Mouse (Mus musculus) heart, postnatal 0 days (tissue): ENCODE measurements at regions not wholly inside any gene's neighbourhood (a gene's known extent, or its start where the extent isn't known, plus 50 kb on each side); places are given as distances from the start of the nearest gene placed in this dataset.

Experiments used
- ATAC-seq: fragments of 200-750 bp; cut with Nextera tagmentation; 2 replicates; pipeline ENCODE4 v1.8.0; 2017; ENCODE audit warnings: low read depth, moderate number of reproducible peaks, moderate library complexity; ENCODE audit not compliant: insufficient read depth
- DNase-seq: peaks from one replicate; pipeline ENCODE4 v3.0.0-alpha.2; 2016; ENCODE audit warnings: low spot score
- H3K27ac ChIP-seq: fragments of 300-500 bp; sonication (generic); 2 replicates; pipeline ENCODE4 v1.5.1; 2014; ENCODE audit warnings: low read depth, mild to moderate bottlenecking
- H3K27me3 ChIP-seq: fragments of 300-500 bp; sonication (generic); 2 replicates; pipeline ENCODE4 v1.6.1; 2014; ENCODE audit warnings: low read length, mixed read lengths; ENCODE audit not compliant: control insufficient read depth, insufficient read depth
- H3K36me3 ChIP-seq: fragments of 300-500 bp; sonication (generic); replicated peaks from 2 replicates; pipeline ENCODE4 v1.6.1; 2014; ENCODE audit warnings: low read length, mixed read lengths; ENCODE audit not compliant: control insufficient read depth, insufficient read depth
- H3K4me1 ChIP-seq: fragments of 300-500 bp; sonication (generic); 2 replicates; pipeline ENCODE4 v1.6.1; 2014; ENCODE audit warnings: antibody characterized with exemption; ENCODE audit not compliant: control insufficient read depth, insufficient read depth
- H3K4me2 ChIP-seq: fragments of 300-500 bp; sonication (generic); 2 replicates; pipeline ENCODE4 v1.6.1; 2014; ENCODE audit warnings: low read depth, mild to moderate bottlenecking, low read length, moderate library complexity
- H3K4me3 ChIP-seq: fragments of 300-500 bp; sonication (generic); 2 replicates; pipeline ENCODE4 v1.5.1; 2014; ENCODE audit warnings: low read depth, low read length
- H3K9ac ChIP-seq: fragments of 300-500 bp; sonication (generic); replicated peaks from 2 replicates; pipeline ENCODE4 v1.6.1; 2014; ENCODE audit warnings: low read depth, low read length, mixed read lengths
- H3K9me3 ChIP-seq: fragments of 300-500 bp; sonication (generic); replicated peaks from 2 replicates; pipeline ENCODE4 v1.6.1; 2016; ENCODE audit warnings: low read length; ENCODE audit not compliant: control insufficient read depth
- CTCF ChIP-seq: IDR thresholded peaks from 2 replicates; pipeline ENCODE4 v1.5.1; 2016; ENCODE audit warnings: antibody characterized with exemption, control low read depth, low read depth
- EP300 ChIP-seq: IDR thresholded peaks from 2 replicates; pipeline ENCODE4 v1.6.1; 2016; ENCODE audit warnings: antibody characterized with exemption, low read depth
- WGBS: fragments of 180-500 bp; shearing (Covaris S2); extraction: QIAGEN DNeasy Blood & Tissue Kit; methylation state at CpG from one replicate; pipeline ENCODE4 v1.1.7; 2014; 5-methylcytosine and 5-hydroxymethylcytosine counted together

GRCm38 (mm10) chr10:119043069-119043468 is 173.1 kb upstream of the Dyrk2 start:
- no peaks in the 10 kb centered on the region for H3K27me3 ChIP-seq

GRCm38 (mm10) chr10:119040205-119040604 is 170.2 kb upstream of the Dyrk2 start:
- peak overlapping the region; percentile 33; the same call in 1 of the 2 replicates for H3K27ac ChIP-seq

More at GRCm38 (mm10) chr10:119043069-119043468, 173.1 kb upstream of the Dyrk2 start:
- DNase-seq = no peak
- Histone ChIP-seq H3K9me3 (no peaks in the 10 kb centered on the region), H3K27ac (no peak overlapping the region), H3K4me2 (no peak overlapping the region), H3K4me3 (no peak overlapping the region), H3K9ac (no peak overlapping the region), H3K4me1 (peaks cover 16% of the 10 kb centered on the region), H3K36me3 (no peaks in the 10 kb centered on the region)
- 86% methylated on average over 7 of the region's 7 CpGs for WGBS
- ATAC-seq = no peak
- TF ChIP-seq CTCF (no peak), EP300 (no peak)

GRCm38 (mm10) chr10:119039732-119040131 is 169.7 kb upstream of the Dyrk2 start:
- 15% methylated on average over 3 of the region's 3 CpGs for WGBS
- no peaks in the 10 kb centered on the region for H3K36me3 ChIP-seq
- peak; percentile 70 for DNase-seq
- H3K27me3 ChIP-seq = no peaks in the 10 kb centered on the region
- H3K4me1 ChIP-seq = peaks cover 16% of the 10 kb centered on the region
- H3K4me2 ChIP-seq = no peak overlapping the region
- no peak overlapping the region for H3K4me3 ChIP-seq
- no peak for TF ChIP-seq CTCF
- TF ChIP-seq EP300 = no peak
- peak; percentile 53; the same call in 1 of the 2 replicates for ATAC-seq
- peak overlapping the region; percentile 33 for H3K27ac ChIP-seq
- no peak overlapping the region for H3K9ac ChIP-seq
- H3K9me3 ChIP-seq = no peaks in the 10 kb centered on the region

More at GRCm38 (mm10) chr10:119040205-119040604, 170.2 kb upstream of the Dyrk2 start:
- Histone ChIP-seq H3K27me3 (no peaks in the 10 kb centered on the region), H3K4me1 (peaks cover 16% of the 10 kb centered on the region), H3K4me3 (no peak overlapping the region), H3K9ac (no peak overlapping the region), H3K36me3 (no peaks in the 10 kb centered on the region), H3K4me2 (no peak overlapping the region), H3K9me3 (no peaks in the 10 kb centered on the region)
- WGBS = 25% methylated on average over 4 of the region's 4 CpGs
- ATAC-seq = peak; percentile 69; the same call in 1 of the 2 replicates
- DNase-seq = no peak
- TF ChIP-seq CTCF (no peak), EP300 (no peak)

GRCm38 (mm10) chr10:119038991-119039390 is 169.0 kb upstream of the Dyrk2 start:
- TF ChIP-seq EP300 (no peak), CTCF (no peak)
- Histone ChIP-seq H3K27ac (no peak overlapping the region), H3K9me3 (no peaks in the 10 kb centered on the region), H3K9ac (no peak overlapping the region), H3K4me2 (no peak overlapping the region), H3K36me3 (no peaks in the 10 kb centered on the region), H3K4me1 (peaks cover 16% of the 10 kb centered on the region), H3K27me3 (no peaks in the 10 kb centered on the region), H3K4me3 (no peak overlapping the region)
- ATAC-seq (no peak), DNase-seq (no peak)
- 89% methylated on average over 6 of the region's 6 CpGs for WGBS

- WGBS = 77% methylated on average over 8 of the region's 8 CpGs
- ATAC-seq (no peak), DNase-seq (no peak)
- Histone ChIP-seq H3K9ac (no peak overlapping the region), H3K4me1 (peaks cover 16% of the 10 kb centered on the region), H3K4me2 (no peak overlapping the region), H3K9me3 (no peaks in the 10 kb centered on the region), H3K27me3 (no peaks in the 10 kb centered on the region), H3K4me3 (no peak overlapping the region), H3K36me3 (no peaks in the 10 kb centered on the region), H3K27ac (no peak overlapping the region)
- no peak for TF ChIP-seq CTCF
- TF ChIP-seq EP300 = no peak
Observed at GRCm38 (mm10) chr10:119037781-119038180, 167.8 kb upstream of the Dyrk2 start.

- H3K27me3 ChIP-seq = no peaks in the 10 kb centered on the region
- no peak overlapping the region for H3K4me3 ChIP-seq
- H3K4me1 ChIP-seq = peaks cover 16% of the 10 kb centered on the region
- no peak for TF ChIP-seq EP300
- TF ChIP-seq CTCF = no peak
- H3K4me2 ChIP-seq = no peak overlapping the region
- H3K9ac ChIP-seq = no peak overlapping the region
- no peaks in the 10 kb centered on the region for H3K36me3 ChIP-seq
- H3K27ac ChIP-seq = no peak overlapping the region
- 90% methylated on average over 5 of the region's 5 CpGs for WGBS
- no peak for DNase-seq
- no peaks in the 10 kb centered on the region for H3K9me3 ChIP-seq
- ATAC-seq = no peak
Observed at GRCm38 (mm10) chr10:119035863-119036262, 165.9 kb upstream of the Dyrk2 start.
